ENCODE assay signal across 8 mouse cellular contexts in the genomic region with DNA sequence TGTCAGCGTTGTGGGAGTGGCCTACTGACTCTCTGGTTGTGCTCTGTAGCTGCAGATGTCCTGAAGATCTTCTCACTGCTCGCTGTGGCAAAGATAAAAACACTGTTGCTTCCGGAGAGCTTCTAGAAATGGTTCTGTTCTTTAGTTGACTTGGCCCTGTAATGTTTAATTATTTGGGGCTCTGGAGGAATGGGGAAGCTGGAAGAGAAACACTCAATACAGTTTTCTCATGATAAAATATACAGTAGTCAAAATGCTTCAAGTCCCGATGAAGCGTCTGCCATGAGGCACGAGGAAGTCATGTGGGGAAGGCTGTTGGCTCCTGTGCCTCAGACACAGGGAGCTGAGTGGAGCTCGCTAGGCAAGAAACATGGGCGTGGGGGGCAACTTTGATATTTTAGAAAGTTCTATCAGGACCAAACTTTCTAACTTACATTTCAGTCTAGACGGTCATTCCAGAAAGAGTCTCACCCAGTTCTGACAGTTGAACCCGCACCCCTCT. TPM values are rescaled to one million over a fixed set of nuclear protein-coding genes. Genes with fewer than 3 reads are reported as not detected.
DNase-seq lines count a peak whose midpoint lies in the region; ATAC-seq and TF ChIP-seq lines count a peak whose summit lies in the region.

No protein-coding gene starts in this region.

- intact Hi-C loops in left cerebral cortex, postnatal 10 days (cut with DNase I): no loop called here

- H3K79me2 ChIP-seq in MEL (ENCODE audit: control insufficient read depth, insufficient read depth, low read length, poor library complexity): peaks cover 16% of the 10 kb centered on the region

- peak overlapping the region; percentile 59 to 70 for H3K4me3 ChIP-seq in MEL (ENCODE audit: control insufficient read depth in 1 of 2, insufficient read depth in 1 of 2, low read depth in 2 of 2, low read length in 2 of 2)
- H3K4me3 ChIP-seq in forebrain, embryonic 16.5 days (replicated peaks; ENCODE audit: low read length): no peak overlapping the region
- H3K4me3 ChIP-seq in liver, embryonic 12.5 days: peak overlapping the region; percentile 8

- 74% methylated on average over 10 of the region's 10 CpGs for WGBS in forebrain, embryonic 16.5 days
- 28% methylated on average over 10 of the region's 10 CpGs for WGBS in liver, embryonic 12.5 days (ENCODE audit: insufficient replicate concordance)

- H3K9ac ChIP-seq in MEL (ENCODE audit: control insufficient read depth, low read depth, low read length, poor library complexity, severe bottlenecking): peak overlapping the region; percentile 77
- H3K9ac ChIP-seq in forebrain, embryonic 16.5 days (replicated peaks; ENCODE audit: low read depth, low read length): no peak overlapping the region
- peak overlapping the region; percentile 32 for H3K9ac ChIP-seq in liver, embryonic 12.5 days

- TF ChIP-seq CTCF in MEL (IDR thresholded peaks at IDR 0.05 in 2 of 3, conservative IDR thresholded peaks at IDR 0.05 in 1 of 3; ENCODE audit: control insufficient read depth in 1 of 3, insufficient read depth in 1 of 3, low read depth in 2 of 3, low read length in 3 of 3, poor library complexity in 1 of 3, severe bottlenecking in 1 of 3): no peak

- H3K4me2 ChIP-seq in forebrain, embryonic 16.5 days (ENCODE audit: low read length): no peak overlapping the region
- H3K4me2 ChIP-seq in liver, embryonic 12.5 days: peak overlapping the region; percentile 43

- ATAC-seq in forebrain, embryonic 16.5 days: peak; percentile 71; the same call in 1 of the 2 replicates
- peak; percentile 78 for ATAC-seq in liver, embryonic 12.5 days
- no peak for ATAC-seq in granulocyte monocyte progenitor cell, adult 5-6 weeks (replicated peaks; ENCODE audit: poor library complexity, severe bottlenecking)

- peak; percentile 68 for DNase-seq in CD4-positive, CD25-positive, alpha-beta regulatory T cell, adult 2 months (ENCODE audit: low read depth, low spot score)
- peak; percentile 91 for DNase-seq in MEL (ENCODE audit: low read depth, low spot score)
- peak; percentile 66 for DNase-seq in thymus, postnatal 4 days
- no peak for DNase-seq in left cerebral cortex, postnatal 10 days (ENCODE audit: extremely low spot score in 1 of 2, low spot score in 2 of 2)
- DNase-seq in testis, postnatal 10 days (ENCODE audit: low spot score): no peak

- peak in 1 of 2 experiments; percentile 3; a peak in 1 of 4 replicates for TF ChIP-seq EP300 in MEL (IDR thresholded peaks at IDR 0.05; ENCODE audit: low read depth in 1 of 2, low read length in 2 of 2)

- peaks cover 24 to 26% of the 10 kb centered on the region in 2 experiments for H3K4me1 ChIP-seq in MEL (ENCODE audit: control insufficient read depth in 1 of 2, insufficient read depth in 2 of 2, low read length in 2 of 2)
- peaks cover 26% of the 10 kb centered on the region for H3K4me1 ChIP-seq in forebrain, embryonic 16.5 days (replicated peaks; ENCODE audit: control insufficient read depth, insufficient read depth, low read length)
- peaks cover 60% of the 10 kb centered on the region for H3K4me1 ChIP-seq in liver, embryonic 12.5 days

- no peaks in the 10 kb centered on the region for H3K27me3 ChIP-seq in MEL (ENCODE audit: control insufficient read depth in 1 of 2, insufficient read depth in 2 of 2, low read length in 2 of 2)
- no peaks in the 10 kb centered on the region for H3K27me3 ChIP-seq in forebrain, embryonic 16.5 days (replicated peaks; ENCODE audit: control insufficient read depth, insufficient read depth, low read length)
- no peaks in the 10 kb centered on the region for H3K27me3 ChIP-seq in liver, embryonic 12.5 days (replicated peaks)

- TF ChIP-seq RAD21 in MEL (IDR thresholded peaks at IDR 0.05; ENCODE audit: low read depth, low read length): no peak

- H3K27ac ChIP-seq in MEL (ENCODE audit: control insufficient read depth, low read depth, low read length): peak overlapping the region; percentile 95
- H3K27ac ChIP-seq in forebrain, embryonic 16.5 days (ENCODE audit: low read length): peak overlapping the region; percentile 7
- H3K27ac ChIP-seq in liver, embryonic 12.5 days: peak overlapping the region; percentile 68

- peaks cover 0 to 42% of the 10 kb centered on the region in 2 experiments; a peak in 2 of 4 replicates for H3K36me3 ChIP-seq in MEL (ENCODE audit: control insufficient read depth in 1 of 2, insufficient read depth in 2 of 2, low read length in 2 of 2)
- no peaks in the 10 kb centered on the region for H3K36me3 ChIP-seq in forebrain, embryonic 16.5 days (ENCODE audit: control insufficient read depth, insufficient read depth)
- peaks cover 24% of the 10 kb centered on the region for H3K36me3 ChIP-seq in liver, embryonic 12.5 days

- no peaks in the 10 kb centered on the region for H3K9me3 ChIP-seq in MEL (replicated peaks; ENCODE audit: insufficient read depth, low read length)
- H3K9me3 ChIP-seq in forebrain, embryonic 16.5 days (ENCODE audit: control insufficient read depth, low read length): no peaks in the 10 kb centered on the region
- H3K9me3 ChIP-seq in liver, embryonic 12.5 days (replicated peaks): no peaks in the 10 kb centered on the region

- peak in 1 of 2 experiments; percentile 58; a peak in 2 of 4 replicates for TF ChIP-seq POLR2A in MEL (IDR thresholded peaks at IDR 0.05; ENCODE audit: control insufficient read depth in 1 of 2, insufficient read depth in 1 of 2, low read depth in 1 of 2, low read length in 2 of 2, poor library complexity in 1 of 2)

TF ChIP-seq in MEL, 35 proteins besides CTCF, POLR2A, EP300 and RAD21 (continues in another document):
- TF ChIP-seq ZC3H11A (IDR thresholded peaks at IDR 0.05; ENCODE audit: low read depth, low read length) (no peak), HCFC1 (IDR thresholded peaks at IDR 0.05; ENCODE audit: low read depth, low read length) (0 out of 2 replicates have a peak, but pooled peaks have one; percentile 22), BHLHE40 (IDR thresholded peaks at IDR 0.05; ENCODE audit: borderline replicate concordance, low read depth, low read length) (peak; percentile 21; the same call in 1 of the 2 replicates), SMC3 (IDR thresholded peaks at IDR 0.05; ENCODE audit: low read depth, low read length) (no peak), ZNF384 (IDR thresholded peaks at IDR 0.05; ENCODE audit: low read depth, low read length) (no peak), TAL1 (IDR thresholded peaks at IDR 0.05; ENCODE audit: low read length) (no peak; the same call in 1 of the 2 replicates), ELF1 (IDR thresholded peaks at IDR 0.05; ENCODE audit: low read depth, low read length) (no peak; the same call in 1 of the 2 replicates), MEF2A (IDR thresholded peaks at IDR 0.05; ENCODE audit: extremely low read depth, insufficient replicate concordance, low read depth, low read length, poor library complexity, severe bottlenecking) (no peak), TCF12 (IDR thresholded peaks at IDR 0.05; ENCODE audit: low read depth, low read length) (peak; percentile 34; the same call in 1 of the 2 replicates), MYB (IDR thresholded peaks at IDR 0.05; ENCODE audit: low read depth, low read length) (0 out of 2 replicates have a peak, but pooled peaks have one; percentile 15), JUND (IDR thresholded peaks at IDR 0.05; ENCODE audit: low read depth, low read length) (no peak), MXI1 (IDR thresholded peaks at IDR 0.05; ENCODE audit: low read depth, low read length) (peak; percentile 81; the same call in 1 of the 2 replicates), ZKSCAN1 (IDR thresholded peaks at IDR 0.05; ENCODE audit: low read depth, low read length) (no peak), ZMIZ1 (IDR thresholded peaks at IDR 0.05; ENCODE audit: low read depth, low read length) (no peak), CHD1 (IDR thresholded peaks at IDR 0.05; ENCODE audit: low read depth, low read length) (no peak), GATA1 (IDR thresholded peaks at IDR 0.05; ENCODE audit: low read depth, low read length) (peak; percentile 59), KAT2A (conservative IDR thresholded peaks at IDR 0.05; ENCODE audit: low read depth, low read length) (no peak), TBP (IDR thresholded peaks at IDR 0.05; ENCODE audit: low read depth, low read length) (peak; percentile 88), MYC (IDR thresholded peaks at IDR 0.05; ENCODE audit: low read depth, low read length) (peak; percentile 93; the same call in 1 of the 2 replicates), CHD2 (IDR thresholded peaks at IDR 0.05; ENCODE audit: low read length) (no peak), MAFK (IDR thresholded peaks at IDR 0.05; ENCODE audit: borderline replicate concordance, low read depth, low read length) (no peak), UBTF (IDR thresholded peaks at IDR 0.05; ENCODE audit: borderline replicate concordance, insufficient read depth, low read depth, low read length) (no peak), ETS1 (IDR thresholded peaks at IDR 0.05; ENCODE audit: low read depth, low read length) (peak; percentile 71; the same call in 1 of the 2 replicates), USF2 (IDR thresholded peaks at IDR 0.05; ENCODE audit: borderline replicate concordance in 1 of 2, insufficient read depth in 1 of 2, low read depth in 1 of 2, low read length in 2 of 2) (no peak)

RNA-seq across cellular contexts. Expression of a gene that starts 49.8 kb away (rescaled TPM):
- total RNA-seq in MEL (2012; rRNA removed): not detected in 2 replicates
- polyA plus RNA-seq in MEL (2012; ENCODE audit: insufficient read depth in 1 of 2, insufficient read length in 2 of 2, low read depth in 1 of 2, low replicate concordance in 2 of 2, missing spikeins in 1 of 2): not detected
- 21.0 and 21.3 TPM in 2 replicates for polyA plus RNA-seq in forebrain, embryonic 16.5 days (2015; fragmentation: Nextera tagmentation; extraction: Ambion mirVana)
- polyA plus RNA-seq in liver, embryonic 12.5 days (2016; fragmentation: Nextera tagmentation; extraction: Ambion mirVana): 0.19 and 0.42 TPM in 2 replicates
- total RNA-seq in left cerebral cortex, postnatal 10 days (2021): 10 to 100 TPM; 12.5 to 12.8 TPM
- total RNA-seq in granulocyte monocyte progenitor cell, adult 5-6 weeks (2014; fragmentation: Nextera tagmentation): not detected in 2 replicates
- total RNA-seq in granulocyte monocyte progenitor cell, adult 5-6 weeks (2017): 2.2 TPM in 1 of 2 replicates, not detected in the other

RNA-seq across cellular contexts. Expression of a gene that starts 50.3 kb away (rescaled TPM):
- total RNA-seq in MEL (2012; rRNA removed): 44.8 and 50.2 TPM in 2 replicates
- polyA plus RNA-seq in MEL (2012; ENCODE audit: insufficient read depth in 1 of 2, insufficient read length in 2 of 2, low read depth in 1 of 2, low replicate concordance in 2 of 2, missing spikeins in 1 of 2): 100 to 1,000 TPM in 1 of 2 experiments, 10 to 100 TPM in 1; 88.2 to 412 TPM
- polyA plus RNA-seq in forebrain, embryonic 16.5 days (2015; fragmentation: Nextera tagmentation; extraction: Ambion mirVana): 47.9 and 64.0 TPM in 2 replicates
- polyA plus RNA-seq in liver, embryonic 12.5 days (2016; fragmentation: Nextera tagmentation; extraction: Ambion mirVana): 73.6 and 74.7 TPM in 2 replicates
- total RNA-seq in left cerebral cortex, postnatal 10 days (2021): 10 to 100 TPM; 17.4 to 18.9 TPM
- total RNA-seq in granulocyte monocyte progenitor cell, adult 5-6 weeks (2014; fragmentation: Nextera tagmentation): 86.1 and 94.1 TPM in 2 replicates
- 58.5 and 60.1 TPM in 2 replicates for total RNA-seq in granulocyte monocyte progenitor cell, adult 5-6 weeks (2017)

Comparison
In these comparisons a context has a peak if more than half of its experiments do, and no peak if none do; other contexts are left out.
1. DNase-seq: peak in CD4-positive, CD25-positive, alpha-beta regulatory T cell, adult 2 months (single experiment), MEL (single experiment) and thymus, postnatal 4 days (single experiment); none in left cerebral cortex, postnatal 10 days (0 of 2) and testis, postnatal 10 days (single experiment).
2. H3K27ac ChIP-seq: peak in every context shown above with its lines; median percentile 95 in MEL; 68 in liver, embryonic 12.5 days; 7 in forebrain, embryonic 16.5 days.
3. RNA of a gene that starts 49.8 kb away (total RNA-seq): 12.5 to 12.8 TPM in left cerebral cortex, postnatal 10 days; 2.2 TPM in granulocyte monocyte progenitor cell, adult 5-6 weeks and not detected in MEL; every median in the first group is over 4 times any median in the second.